Mouse (Mus musculus) spleen, adult 10 weeks (tissue): ENCODE measurements around the gene Olfr876. TPM values are rescaled to one million over a fixed set of nuclear protein-coding genes. Genes with fewer than 3 reads are reported as not detected.

Source experiments
- polyA plus RNA-seq: library from polyadenylated mRNA; stranded (reverse); fragments of 350-450 nt; fragmentation: Illumina TruSeq; extraction: RNeasy Lipid Tissue Mini Kit (QIAGEN cat#74804); gene quantifications from one replicate; pipeline ENCODE4 v1.2.3, GENCODE M21; 2015; ENCODE audit warnings: low replicate concordance; ENCODE audit not compliant: insufficient read depth

The Olfr876 gene
- polyA plus RNA-seq: not detected

GRCm38 (mm10) chr9:37802731-37803130 is at the start of gene Olfr876:
TSS of gene Olfr876 (plus strand) at chr9:37803031.

GRCm38 (mm10) chr9:37771759-37772158 is 31.1 kb upstream of the Olfr876 start, which contains the start of gene Olfr875:
TSS of gene Olfr875 (plus strand) at chr9:37771857.

GRCm38 (mm10) chr9:37853969-37854368 is 51.1 kb downstream of the Olfr876 start, which contains the start of gene Olfr877:
TSS of gene Olfr877 (plus strand) at chr9:37854269.

Other genes with a start within 250 kb of the Olfr876 start
- 18.9 TPM for gene Siae, start 247.3 kb upstream of the Olfr876 start, polyA plus RNA-seq
- 3.2 TPM for gene Spa17, start 189.3 kb upstream of the Olfr876 start, polyA plus RNA-seq
- 72.9 TPM for gene Tbrg1, start 145.7 kb upstream of the Olfr876 start, polyA plus RNA-seq
- not detected for gene Panx3, start 133.8 kb upstream of the Olfr876 start, polyA plus RNA-seq
- gene Olfr160, start 86.8 kb upstream of the Olfr876 start, polyA plus RNA-seq: not detected
- gene Olfr874, start 57.9 kb upstream of the Olfr876 start, polyA plus RNA-seq: not detected
- gene Olfr875, start 31.2 kb upstream of the Olfr876 start, polyA plus RNA-seq: not detected
- not detected for gene Olfr877, start 51.2 kb downstream of the Olfr876 start, polyA plus RNA-seq
- not detected for gene Olfr145, start 93.7 kb downstream of the Olfr876 start, polyA plus RNA-seq
- gene Olfr878, start 114.8 kb downstream of the Olfr876 start, polyA plus RNA-seq: not detected
- gene Olfr881, start 188.8 kb downstream of the Olfr876 start, polyA plus RNA-seq: not detected
- not detected for gene Olfr883, start 222.8 kb downstream of the Olfr876 start, polyA plus RNA-seq
- not detected for gene Olfr884, start 243.5 kb downstream of the Olfr876 start, polyA plus RNA-seq